In the genomic region with DNA sequence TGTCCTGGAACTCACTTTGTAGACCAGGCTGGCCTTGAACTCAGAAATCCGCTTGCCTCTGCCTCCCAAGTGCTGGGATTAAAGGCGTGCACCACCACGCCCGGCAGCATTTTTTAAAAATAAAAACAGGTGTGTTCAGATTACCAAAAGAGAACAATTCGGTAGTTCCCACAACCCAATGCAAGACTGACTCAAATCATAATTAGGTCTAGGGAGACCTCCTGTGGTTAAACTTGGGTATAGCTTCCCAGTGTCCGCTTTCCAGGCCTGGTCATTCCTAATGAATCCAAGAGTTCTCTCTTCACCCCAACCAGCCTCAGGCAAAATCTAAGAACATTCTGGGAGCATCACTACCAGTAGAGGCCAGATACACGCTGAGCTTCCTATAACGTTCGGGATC, we compare ENCODE assay signal across 8 mouse cellular contexts. TPM values are rescaled to one million over a fixed set of nuclear protein-coding genes. Genes with fewer than 3 reads are reported as not detected.
DNase-seq lines count a peak whose midpoint lies in the region; ATAC-seq and TF ChIP-seq lines count a peak whose summit lies in the region.

No protein-coding gene starts in this region.

- TF ChIP-seq CTCF in hindbrain, postnatal 0 days (IDR thresholded peaks at IDR 0.05; ENCODE audit: low read depth) = peak; percentile 86
- peak; percentile 87 for TF ChIP-seq CTCF in midbrain, postnatal 0 days (IDR thresholded peaks at IDR 0.05)

- H3K4me1 ChIP-seq in midbrain, embryonic 10.5 days = peaks cover under 1% of the 10 kb centered on the region; the same call in 1 of the 2 replicates
- H3K4me1 ChIP-seq in midbrain, embryonic 15.5 days = no peaks in the 10 kb centered on the region
- H3K4me1 ChIP-seq in forebrain, embryonic 12.5 days = peaks cover 12% of the 10 kb centered on the region
- no peaks in the 10 kb centered on the region for H3K4me1 ChIP-seq in hindbrain, postnatal 0 days (ENCODE audit: insufficient read depth, low read length)
- H3K4me1 ChIP-seq in midbrain, postnatal 0 days (ENCODE audit: insufficient read depth, low read length) = no peaks in the 10 kb centered on the region

- H3K27me3 ChIP-seq in midbrain, embryonic 10.5 days (ENCODE audit: low read depth, poor library complexity, severe bottlenecking) = no peaks in the 10 kb centered on the region
- no peaks in the 10 kb centered on the region for H3K27me3 ChIP-seq in midbrain, embryonic 15.5 days (replicated peaks)
- no peaks in the 10 kb centered on the region for H3K27me3 ChIP-seq in forebrain, embryonic 12.5 days
- H3K27me3 ChIP-seq in hindbrain, postnatal 0 days (ENCODE audit: insufficient read depth, low read length) = no peaks in the 10 kb centered on the region
- H3K27me3 ChIP-seq in midbrain, postnatal 0 days (ENCODE audit: insufficient read depth, low read length) = no peaks in the 10 kb centered on the region

- WGBS in midbrain, embryonic 10.5 days = 34% methylated on average over 9 of the region's 9 CpGs
- 24% methylated on average over 9 of the region's 9 CpGs for WGBS in midbrain, embryonic 15.5 days
- WGBS in forebrain, embryonic 12.5 days = 23% methylated on average over 9 of the region's 9 CpGs
- 27% methylated on average over 9 of the region's 9 CpGs for WGBS in hindbrain, postnatal 0 days
- 22% methylated on average over 9 of the region's 9 CpGs for WGBS in midbrain, postnatal 0 days

- H3K9me3 ChIP-seq in midbrain, embryonic 10.5 days (replicated peaks) = no peaks in the 10 kb centered on the region
- no peaks in the 10 kb centered on the region for H3K9me3 ChIP-seq in midbrain, embryonic 15.5 days
- no peaks in the 10 kb centered on the region for H3K9me3 ChIP-seq in forebrain, embryonic 12.5 days
- H3K9me3 ChIP-seq in hindbrain, postnatal 0 days (ENCODE audit: low read length) = no peaks in the 10 kb centered on the region
- H3K9me3 ChIP-seq in midbrain, postnatal 0 days (ENCODE audit: low read length) = no peaks in the 10 kb centered on the region

- no peak overlapping the region for H3K9ac ChIP-seq in midbrain, embryonic 15.5 days
- H3K9ac ChIP-seq in forebrain, embryonic 12.5 days = no peak overlapping the region
- H3K9ac ChIP-seq in hindbrain, postnatal 0 days (replicated peaks; ENCODE audit: low read length) = no peak overlapping the region
- no peak overlapping the region for H3K9ac ChIP-seq in midbrain, postnatal 0 days (replicated peaks; ENCODE audit: low read length, poor library complexity, severe bottlenecking)

- H3K27ac ChIP-seq in midbrain, embryonic 10.5 days (replicated peaks) = no peak overlapping the region
- no peak overlapping the region for H3K27ac ChIP-seq in midbrain, embryonic 15.5 days
- H3K27ac ChIP-seq in forebrain, embryonic 12.5 days = no peak overlapping the region
- H3K27ac ChIP-seq in hindbrain, postnatal 0 days = no peak overlapping the region
- H3K27ac ChIP-seq in midbrain, postnatal 0 days (ENCODE audit: low read depth, low read length) = no peak overlapping the region

- H3K4me2 ChIP-seq in midbrain, embryonic 15.5 days = no peak overlapping the region
- H3K4me2 ChIP-seq in forebrain, embryonic 12.5 days = no peak overlapping the region
- H3K4me2 ChIP-seq in hindbrain, postnatal 0 days (ENCODE audit: low read depth, low read length) = no peak overlapping the region
- no peak overlapping the region for H3K4me2 ChIP-seq in midbrain, postnatal 0 days (ENCODE audit: low read depth, low read length, poor library complexity, severe bottlenecking)

- no peak overlapping the region for H3K4me3 ChIP-seq in midbrain, embryonic 10.5 days
- no peak overlapping the region for H3K4me3 ChIP-seq in midbrain, embryonic 15.5 days
- no peak overlapping the region for H3K4me3 ChIP-seq in forebrain, embryonic 12.5 days (replicated peaks)
- H3K4me3 ChIP-seq in hindbrain, postnatal 0 days (ENCODE audit: low read length) = no peak overlapping the region
- no peak overlapping the region for H3K4me3 ChIP-seq in midbrain, postnatal 0 days (ENCODE audit: low read depth, low read length)

- intact Hi-C loops in left cerebral cortex, postnatal 14 days (cut with DNase I) = loop anchor here (10.0 kb wide), 1 partner anchor 456 kb away; no protein-coding TSS in a partner anchor

- no peak for ATAC-seq in midbrain, embryonic 15.5 days (replicated peaks)
- peak; percentile 57; the same call in 1 of the 2 replicates for ATAC-seq in forebrain, embryonic 12.5 days (ENCODE audit: low FRiP score)
- ATAC-seq in hindbrain, postnatal 0 days = peak; percentile 78
- 0 out of 2 replicates have a peak, but pooled peaks have one; percentile 65 for ATAC-seq in midbrain, postnatal 0 days (ENCODE audit: low FRiP score)

- DNase-seq in midbrain, embryonic 10.5 days (ENCODE audit: low spot score) = peak; percentile 42
- peak; percentile 63 for DNase-seq in adrenal gland, postnatal 10 days
- DNase-seq in hindbrain, postnatal 0 days (ENCODE audit: low spot score) = peak; percentile 90
- peak; percentile 73 to 74 for DNase-seq in left cerebral cortex, postnatal 14 days (ENCODE audit: low spot score in 2 of 2)
- DNase-seq in midbrain, postnatal 0 days (ENCODE audit: low spot score) = peak; percentile 89
- DNase-seq in yolk sac, embryonic 10.5 days (ENCODE audit: low spot score) = peak; percentile 49

- H3K36me3 ChIP-seq in midbrain, embryonic 10.5 days = no peaks in the 10 kb centered on the region
- H3K36me3 ChIP-seq in midbrain, embryonic 15.5 days (replicated peaks) = no peaks in the 10 kb centered on the region
- H3K36me3 ChIP-seq in forebrain, embryonic 12.5 days (replicated peaks) = no peaks in the 10 kb centered on the region
- no peaks in the 10 kb centered on the region for H3K36me3 ChIP-seq in hindbrain, postnatal 0 days (ENCODE audit: insufficient read depth, low read length)
- H3K36me3 ChIP-seq in midbrain, postnatal 0 days (ENCODE audit: insufficient read depth, low read length) = no peaks in the 10 kb centered on the region

RNA-seq across cellular contexts. Expression of a gene that starts 17.0 kb away (rescaled TPM):
- polyA plus RNA-seq in midbrain, embryonic 10.5 days (2016; fragmentation: Nextera tagmentation; extraction: Ambion mirVana) = 3.0 and 4.4 TPM in 2 replicates
- 6.6 and 6.8 TPM in 2 replicates for polyA plus RNA-seq in midbrain, embryonic 15.5 days (2015; fragmentation: Nextera tagmentation; extraction: Ambion mirVana)
- 10 to 100 TPM; 16.1 to 28.3 TPM for total RNA-seq in adrenal gland, postnatal 10 days (2021)
- polyA plus RNA-seq in forebrain, embryonic 12.5 days (2016; fragmentation: Nextera tagmentation; extraction: Ambion mirVana) = 8.1 and 8.3 TPM in 2 replicates
- 2.7 and 4.6 TPM in 2 replicates for total RNA-seq in hindbrain, postnatal 0 days (2014; rRNA removed)
- 3.4 and 3.6 TPM in 2 replicates for polyA plus RNA-seq in hindbrain, postnatal 0 days (2015; fragmentation: Nextera tagmentation; extraction: Ambion mirVana)
- 10 to 100 TPM; 37.9 to 41.1 TPM for total RNA-seq in left cerebral cortex, postnatal 14 days (2021)
- total RNA-seq in midbrain, postnatal 0 days (2014; rRNA removed) = 5.8 and 6.1 TPM in 2 replicates
- polyA plus RNA-seq in midbrain, postnatal 0 days (2015; fragmentation: Nextera tagmentation; extraction: Ambion mirVana) = 4.2 and 4.3 TPM in 2 replicates
